Mouse (Mus musculus) heart, adult 8-10 months (tissue): Measurements from ENCODE around the gene Btnl10. TPM values are rescaled to one million over a fixed set of nuclear protein-coding genes. Genes with fewer than 3 reads are reported as not detected.

ENCODE experiments used
- DNase-seq: peaks from one replicate; pipeline ENCODE4 v3.0.0; 2022; ENCODE audit warnings: low spot score
- microRNA-seq: library from miRNA; unstranded; fragments of <30 nt; microRNA quantifications from one replicate; pipeline ENCODE4 v1.2.0, GENCODE M21; 2022
- total RNA-seq, 4 experiments: library from RNA; stranded (reverse); gene quantifications; 2 replicates each; pipeline ENCODE4 v1.2.4; 2022

The Btnl10 gene
- total RNA-seq, 4 experiments from 2014 or later, result 0.09 TPM; not detected in 3

DNA sequence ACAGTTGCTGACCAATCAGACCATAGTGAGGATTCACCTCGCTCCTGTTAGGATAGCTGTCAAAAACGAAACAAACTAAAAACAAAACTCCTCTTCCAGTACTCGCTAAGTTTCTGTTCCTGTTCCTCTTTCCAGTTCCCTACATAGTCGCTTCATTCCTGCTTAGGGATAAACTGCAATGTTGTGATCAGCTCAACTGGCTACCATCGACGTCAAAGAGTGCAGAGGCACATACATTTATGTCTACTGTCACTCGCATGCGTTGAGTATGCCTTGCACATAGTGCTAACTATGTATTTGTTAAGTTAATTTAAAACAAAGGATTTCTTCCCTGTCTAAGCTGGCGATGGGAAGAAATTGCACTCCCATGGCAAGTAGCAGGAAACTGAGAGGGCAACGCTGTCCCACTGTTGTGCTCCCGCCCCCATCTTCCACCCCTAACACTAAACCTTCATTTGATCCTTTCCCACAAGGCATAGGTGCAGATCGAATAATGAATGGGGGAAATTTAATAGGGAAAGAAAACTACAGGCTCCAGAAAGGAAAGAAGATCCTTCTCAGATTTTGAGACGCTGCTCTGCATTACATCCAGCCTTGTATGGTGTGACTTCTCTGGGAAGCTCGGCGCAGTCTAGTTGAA lies 41.6 kb downstream of the Btnl10 start:
- DNase-seq, result no peak

DNA sequence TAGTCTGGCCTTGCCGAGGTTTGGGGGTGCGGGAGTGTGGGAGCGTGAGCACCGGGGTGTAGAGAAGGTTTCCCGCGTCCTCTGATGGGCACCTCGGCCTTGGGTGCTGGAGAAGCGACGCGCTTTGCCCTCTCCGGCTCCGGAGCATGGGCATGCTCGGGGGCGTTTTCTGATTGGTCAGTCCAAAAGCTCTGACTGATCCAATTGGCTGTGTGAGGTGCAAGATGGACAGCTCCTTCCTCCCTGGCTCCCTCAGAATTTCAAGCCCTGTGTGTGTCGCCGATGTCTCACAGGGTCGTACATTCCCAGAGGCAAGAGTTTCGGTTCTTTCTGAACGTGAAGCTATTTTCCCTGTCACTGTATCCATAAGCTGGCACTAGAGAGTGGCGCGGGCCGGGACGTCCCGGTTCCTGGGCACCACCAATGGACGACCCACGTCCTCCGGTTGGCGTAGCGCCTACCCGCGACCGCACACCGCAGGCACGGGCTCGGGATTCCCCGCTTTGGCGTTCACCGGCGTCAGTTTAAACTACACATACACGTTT lies 42.3 kb downstream of the Btnl10 start:
- DNase-seq, result peak; percentile 82

DNA sequence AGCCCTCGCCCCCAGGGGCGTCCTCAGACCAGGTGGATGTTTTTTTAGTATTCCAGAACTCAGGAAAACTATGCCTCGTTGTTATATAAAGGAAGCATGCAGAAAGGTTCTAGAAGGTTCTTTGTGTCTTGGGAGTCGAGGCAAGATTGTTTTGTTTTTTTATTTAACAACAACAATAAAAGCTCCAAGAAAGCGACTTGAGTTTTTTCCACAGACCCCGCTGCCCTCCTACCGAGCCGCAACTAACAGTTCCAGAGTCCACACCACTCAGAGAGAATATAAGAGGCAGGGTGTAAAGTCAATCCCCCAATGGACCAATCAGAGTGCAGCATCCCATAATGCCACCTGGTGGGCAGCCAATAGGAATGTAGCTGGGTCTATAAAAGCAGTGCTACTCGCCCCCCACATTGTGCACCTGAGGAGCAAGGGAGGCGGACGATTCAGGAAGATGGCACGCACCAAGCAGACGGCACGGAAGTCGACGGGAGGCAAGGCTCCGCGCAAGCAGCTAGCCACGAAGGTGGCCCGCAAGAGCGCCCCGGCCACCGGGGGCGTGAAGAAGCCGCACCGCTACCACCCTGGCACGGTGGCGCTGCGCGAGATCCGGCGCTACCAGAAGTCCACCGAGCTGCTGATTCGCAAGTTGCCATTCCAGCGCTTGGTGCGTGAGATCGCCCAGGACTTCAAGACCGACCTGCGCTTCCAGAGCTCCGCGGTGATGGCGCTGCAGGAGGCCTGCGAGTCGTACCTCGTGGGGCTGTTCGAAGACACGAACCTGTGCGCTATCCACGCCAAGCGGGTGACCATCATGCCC lies 43.9 kb downstream of the Btnl10 start:
- no peak for DNase-seq

DNA sequence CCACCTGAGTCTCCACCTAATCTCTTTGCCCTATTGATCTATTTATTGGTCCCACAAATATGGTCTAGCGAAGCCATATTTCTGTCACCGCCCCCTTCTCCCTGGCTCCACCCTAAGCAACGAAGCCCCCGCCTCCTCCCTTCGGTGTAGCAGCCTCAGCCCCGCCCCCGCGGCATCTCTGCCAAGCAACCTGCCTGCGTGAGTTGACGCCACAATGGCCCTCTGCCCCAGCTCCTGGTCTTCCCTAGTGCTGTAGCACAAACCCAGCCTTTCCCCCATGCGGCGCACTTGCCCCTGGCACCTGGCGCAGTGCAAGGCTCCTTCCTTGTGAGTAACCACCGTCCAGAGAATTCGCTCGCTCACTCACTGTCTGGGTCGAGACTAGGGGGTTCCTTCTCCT lies 45.8 kb downstream of the Btnl10 start:
- DNase-seq, result no peak

DNA sequence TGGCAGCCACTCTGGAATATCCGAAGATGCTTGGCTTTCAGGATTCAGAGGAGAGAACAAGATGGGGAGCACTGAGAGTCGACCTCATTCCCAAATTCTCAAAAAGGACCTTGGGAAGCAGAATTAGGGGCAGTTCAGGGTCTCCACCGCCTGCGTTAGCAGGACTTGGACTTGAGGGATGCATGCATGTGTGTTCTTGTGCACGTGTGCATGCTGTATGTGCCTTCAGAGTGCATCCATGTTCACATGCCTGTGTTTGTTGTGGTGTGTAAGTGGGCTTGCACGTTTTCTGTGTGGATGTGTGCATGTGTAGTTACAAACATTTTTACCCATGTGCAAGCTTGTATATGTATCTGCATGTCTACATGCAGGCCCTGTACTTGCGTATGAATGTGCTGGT lies 46.5 kb downstream of the Btnl10 start:
- DNase-seq, result no peak

DNA sequence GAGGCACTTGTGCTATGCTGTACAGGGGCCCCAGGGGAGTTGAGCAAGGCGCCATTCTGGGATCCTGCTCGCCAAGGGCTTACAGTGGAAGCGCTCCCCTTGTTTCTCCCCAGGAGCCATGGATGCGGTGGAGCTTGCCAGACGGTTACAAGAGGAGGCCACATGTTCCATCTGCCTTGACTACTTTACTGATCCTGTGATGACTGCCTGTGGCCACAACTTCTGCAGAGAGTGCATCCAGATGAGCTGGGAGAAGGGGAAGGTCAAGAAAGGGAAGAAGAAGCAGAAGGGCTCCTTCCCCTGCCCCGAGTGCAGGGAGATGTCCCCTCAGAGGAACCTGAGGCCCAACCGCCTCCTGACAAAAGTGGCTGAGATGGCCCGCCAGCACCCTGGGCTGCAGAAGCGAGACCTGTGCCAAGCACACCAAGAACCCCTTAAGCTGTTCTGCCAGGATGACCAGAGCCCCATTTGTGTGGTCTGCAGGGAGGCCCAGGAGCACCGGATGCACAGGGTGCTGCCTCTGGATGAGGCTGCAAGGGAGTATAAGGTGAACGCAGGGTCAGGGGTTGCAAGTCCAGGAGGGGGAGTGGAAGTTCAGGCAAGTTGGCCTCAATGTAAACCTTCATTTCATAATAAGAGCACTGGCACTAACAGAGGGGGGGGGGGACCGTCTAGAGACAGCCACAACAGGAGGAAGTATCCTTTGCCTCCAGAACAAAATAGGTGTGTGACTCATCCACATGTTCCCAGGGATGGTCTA lies 47.5 kb downstream of the Btnl10 start:
- DNase-seq, result no peak

DNA sequence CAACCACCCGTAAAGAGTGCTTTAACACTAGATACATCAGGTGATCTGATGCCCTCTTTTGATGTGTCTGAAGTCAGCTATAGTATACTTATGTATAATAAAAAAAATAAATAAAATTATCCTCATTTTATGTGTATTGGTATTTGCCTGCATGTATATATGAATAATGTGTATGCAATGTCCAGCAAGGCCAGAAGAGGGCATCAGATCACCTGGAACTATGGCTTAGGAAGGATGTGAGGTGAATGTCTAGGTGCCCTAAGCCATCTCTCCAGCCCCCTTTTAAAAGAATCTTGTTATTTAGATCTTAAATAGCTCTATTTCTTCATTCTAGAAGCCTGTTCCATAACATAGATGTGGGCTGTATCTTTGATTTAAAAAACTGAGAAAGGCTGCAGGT lies 49.6 kb downstream of the Btnl10 start:
- DNase-seq, result no peak

DNA sequence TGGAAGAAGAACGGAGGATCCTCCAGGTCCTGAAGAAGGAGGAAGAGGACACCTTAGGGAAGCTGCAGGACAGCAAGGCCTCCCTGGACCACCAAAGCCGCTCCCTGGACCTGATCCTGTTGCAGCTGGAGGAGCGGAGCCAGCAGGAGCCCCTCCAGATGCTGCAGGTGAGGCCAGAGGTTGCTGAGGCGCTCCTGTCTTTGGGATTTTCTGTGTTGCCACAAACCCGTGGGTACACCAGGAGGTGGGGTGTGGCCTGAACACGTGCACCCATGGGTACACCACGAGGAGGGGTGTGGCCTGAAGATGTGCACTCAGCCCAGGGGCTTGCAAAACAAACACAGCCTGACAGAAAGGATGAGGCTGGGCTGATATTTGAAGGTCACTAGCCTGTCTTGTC lies 50.8 kb downstream of the Btnl10 start:
- DNase-seq, result no peak

DNA sequence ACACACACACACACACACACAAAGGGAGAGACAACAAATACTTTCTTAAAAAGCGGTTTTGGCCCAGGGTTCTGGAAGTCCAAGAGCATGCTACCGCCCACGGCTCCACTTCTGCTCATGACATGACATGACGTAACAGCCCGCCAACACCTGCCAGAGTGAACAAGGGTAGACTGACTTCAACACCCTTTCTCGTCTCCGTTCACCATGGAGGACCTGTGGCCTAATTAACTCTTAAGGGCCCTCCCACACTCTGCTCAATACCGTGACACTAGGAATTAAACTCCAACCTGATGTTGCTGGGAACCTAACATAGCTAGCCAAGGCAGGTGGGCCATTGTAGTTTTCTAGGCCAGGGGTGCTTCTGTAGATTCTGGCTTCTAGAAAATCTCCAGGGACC lies 51.3 kb downstream of the Btnl10 start:
- no peak for DNase-seq

DNA sequence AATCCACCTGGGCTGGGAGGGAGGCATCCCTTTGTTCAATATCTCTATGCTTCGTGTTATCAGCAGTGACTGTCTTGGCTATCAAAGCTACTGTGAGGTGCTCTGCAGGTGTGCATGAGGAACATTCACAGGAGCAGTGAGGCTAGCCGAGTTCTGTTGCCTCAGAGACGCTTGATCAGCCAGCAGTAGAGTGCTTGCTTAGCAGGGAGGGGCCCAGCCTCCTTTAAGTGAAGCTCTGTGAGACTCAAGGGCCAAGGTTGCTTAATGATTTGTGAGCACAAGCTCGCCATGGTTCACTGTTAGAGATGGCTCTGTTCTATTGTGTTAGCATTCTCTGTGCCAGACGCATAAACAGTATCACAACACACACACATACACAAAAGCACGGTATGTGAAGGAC lies 52.0 kb downstream of the Btnl10 start:
- DNase-seq, result no peak

DNA sequence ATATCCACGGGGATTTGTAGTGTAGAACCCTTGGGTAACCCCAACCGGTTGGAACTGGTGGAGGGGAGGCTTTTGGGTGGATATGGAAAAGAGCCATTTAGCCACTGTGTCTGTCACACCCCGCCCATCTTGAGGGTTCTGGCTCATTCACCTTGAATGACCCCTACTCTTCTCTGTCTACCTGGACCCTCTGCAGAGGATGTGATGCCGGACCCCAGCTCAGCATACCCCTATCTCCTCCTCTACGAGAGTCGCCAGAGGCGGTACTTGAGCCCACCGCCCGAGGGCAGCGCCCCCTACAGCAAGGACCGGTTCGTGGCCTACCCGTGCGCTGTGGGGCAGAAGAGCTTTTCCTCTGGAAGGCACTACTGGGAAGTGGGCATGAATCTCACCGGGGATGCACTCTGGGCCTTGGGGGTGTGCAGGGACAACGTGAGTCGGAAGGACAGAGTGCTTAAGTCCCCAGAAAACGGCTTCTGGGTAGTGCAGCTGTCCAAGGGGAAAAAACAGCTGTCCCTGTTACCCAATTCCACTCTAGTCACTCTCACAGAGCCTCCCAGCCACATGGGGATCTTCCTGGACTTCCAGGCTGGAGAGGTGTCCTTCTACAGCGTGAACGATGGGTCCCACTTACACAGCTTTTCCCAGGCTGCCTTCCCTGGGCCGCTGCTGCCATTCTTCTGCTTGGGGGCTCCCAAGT lies 53.3 kb downstream of the Btnl10 start:
- DNase-seq, result no peak

DNA sequence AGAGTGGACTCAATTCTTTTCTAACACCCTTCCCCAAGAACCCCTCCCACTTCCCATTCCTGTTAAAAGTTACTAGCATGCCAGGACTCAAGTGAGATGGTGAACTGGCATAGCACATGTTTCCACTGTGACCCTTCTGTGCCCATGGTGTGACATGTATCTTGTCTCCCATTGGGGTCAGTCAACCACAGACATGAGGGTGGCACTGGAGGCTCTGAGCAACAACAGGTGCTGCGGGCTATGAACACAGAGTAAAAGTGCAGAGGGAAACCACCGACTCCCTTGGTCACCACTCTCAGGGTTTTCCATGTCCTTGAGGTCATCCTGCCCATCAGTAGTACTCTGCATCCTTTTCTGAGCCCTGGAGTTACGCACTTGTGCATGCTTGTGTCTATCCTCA lies 54.1 kb downstream of the Btnl10 start:
- no peak for DNase-seq

DNA sequence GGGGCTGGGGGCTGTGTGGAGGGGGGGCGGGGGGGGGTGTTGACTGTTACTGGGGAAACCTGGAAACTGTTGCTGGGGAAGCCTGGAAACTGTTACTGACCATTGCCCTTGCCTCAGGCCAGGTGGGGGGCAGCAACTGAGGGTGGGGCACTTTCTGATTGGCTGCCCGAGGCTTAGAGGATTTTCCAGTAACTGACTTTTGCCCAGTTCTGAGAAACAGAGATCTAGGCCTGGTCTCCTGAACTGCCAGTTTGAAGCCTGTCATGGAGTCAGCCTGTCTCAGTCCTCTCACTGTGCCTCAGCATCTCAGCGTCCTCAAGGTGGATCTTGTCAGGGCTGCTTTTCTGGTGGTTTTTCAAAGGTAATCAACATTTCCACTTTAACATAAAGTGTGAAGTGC lies 56.7 kb downstream of the Btnl10 start:
- no peak for DNase-seq

Small RNA genes lying within 50 kb of the gene (microRNA-seq; reads per million reads assigned to microRNA genes)
- gene Gm44313, result not detected

Other genes starting within 250 kb of the Btnl10 start
- not detected for gene Olfr320, start 236.8 kb upstream of the Btnl10 start, total RNA-seq
- not detected for gene Olfr319, start 218.7 kb upstream of the Btnl10 start, total RNA-seq
- not detected for gene Olfr318, start 193.9 kb upstream of the Btnl10 start, total RNA-seq
- not detected for gene Olfr317, start 178.7 kb upstream of the Btnl10 start, total RNA-seq
- gene Olfr316, start 165.2 kb upstream of the Btnl10 start, total RNA-seq, result not detected
- gene Olfr315, start 144.7 kb upstream of the Btnl10 start, total RNA-seq, result not detected
- not detected for gene Olfr314, start 135.0 kb upstream of the Btnl10 start, total RNA-seq
- gene Fam183b, start 115.9 kb upstream of the Btnl10 start, total RNA-seq, result under 1 TPM in 2 of 4 experiments, not detected in 2; 0.52 to 0.69 TPM
- not detected for gene Olfr313, start 102.9 kb upstream of the Btnl10 start, total RNA-seq
- not detected for gene Olfr312, start 88.7 kb upstream of the Btnl10 start, total RNA-seq
- not detected for gene Olfr311, start 78.7 kb upstream of the Btnl10 start, total RNA-seq
- gene Gm12258, start 70.8 kb upstream of the Btnl10 start, total RNA-seq, result 1 to 10 TPM; 1.1 to 2.5 (median 1.6) TPM
- gene 2810021J22Rik, start 50.7 kb upstream of the Btnl10 start, total RNA-seq, result 1 to 10 TPM; 1.6 to 3.1 (median 1.9) TPM
- 1 to 10 TPM; 3.0 to 4.5 (median 4.1) TPM for gene Zfp39, start 13.7 kb upstream of the Btnl10 start, total RNA-seq
- 100 to 1,000 TPM; 165 to 184 (median 175) TPM for gene Rnf187, start 21.0 kb downstream of the Btnl10 start, total RNA-seq
- 1 to 10 TPM in 3 of 4 experiments, not detected in 1; 1.3 to 1.4 (median 1.3) TPM for gene Hist3h2ba, start 31.0 kb downstream of the Btnl10 start, total RNA-seq
- gene Hist3h2a, start 36.8 kb downstream of the Btnl10 start, total RNA-seq, result 10 to 100 TPM; 10.5 to 17.8 (median 16.0) TPM
- gene Trim17, start 36.8 kb downstream of the Btnl10 start, total RNA-seq, result under 1 TPM in 3 of 4 experiments, not detected in 1; 0.06 to 0.20 (median 0.08) TPM
- gene Trim11, start 60.2 kb downstream of the Btnl10 start, total RNA-seq, result 10 to 100 TPM; 14.7 to 18.9 (median 16.5) TPM
- gene Obscn, start 218.5 kb downstream of the Btnl10 start, total RNA-seq, result 1,000 to 10,000 TPM in 1 of 4 experiments, 100 to 1,000 TPM in 3; 788 to 1,002 (median 896) TPM
- 10 to 100 TPM; 14.8 to 21.8 (median 19.4) TPM for gene Iba57, start 245.8 kb downstream of the Btnl10 start, total RNA-seq